In genomic region chr9:54764561-54765217, GRCm38 (mm10) we compare ENCODE assay signal across 8 mouse cellular contexts. TPM values are rescaled to one million over a fixed set of nuclear protein-coding genes. Genes with fewer than 3 reads are reported as not detected.
A peak's percentile ranks its signal among the peaks of the same experiment; 100 is the strongest.
DNase-seq lines count a peak whose midpoint lies in the region; ATAC-seq lines count a peak whose summit lies in the region.
"Had no signal": no experiment of that assay in that cellular context is flagged by ENCODE, and none has a peak within 500 bp of the region (broad histone marks: within the 10 kb centered on the region; RNA-seq: fewer than 3 reads in every experiment).

TSS of gene Crabp1 (plus strand) at chr9:54764748.

- no peaks in the 10 kb centered on the region for H3K36me3 ChIP-seq in lung, embryonic 15.5 days
- H3K36me3 ChIP-seq in midbrain, embryonic 13.5 days, result no peaks in the 10 kb centered on the region

- H3K9ac ChIP-seq in lung, embryonic 15.5 days, result no peak within 1 kb of the TSS
- H3K9ac ChIP-seq in midbrain, embryonic 13.5 days (replicated peaks), result peak within 1 kb of the TSS; percentile 46; the same call in 1 of the 2 replicates

- DNase-seq in lung, adult 18-20 months, result no peak
- DNase-seq in embryo, embryonic 10.5 days (ENCODE audit: low spot score), result peak; percentile 76
- DNase-seq in ovary, postnatal 14 days (ENCODE audit: low spot score), result no peak
- DNase-seq in ovary, postnatal 36 days (ENCODE audit: low spot score), result no peak

- H3K4me1 ChIP-seq in lung, embryonic 15.5 days, result peaks cover 20% of the 10 kb centered on the region
- peaks cover 31% of the 10 kb centered on the region for H3K4me1 ChIP-seq in midbrain, embryonic 13.5 days (replicated peaks)

- WGBS in lung, embryonic 15.5 days, result under 1% methylated on average over 43 of the region's 45 CpGs
- WGBS in midbrain, embryonic 13.5 days, result under 1% methylated on average over 43 of the region's 45 CpGs

- H3K4me3 ChIP-seq in lung, embryonic 15.5 days, result peak within 1 kb of the TSS; percentile 34
- H3K4me3 ChIP-seq in midbrain, embryonic 13.5 days (replicated peaks), result peak within 1 kb of the TSS; percentile 43
- H3K4me3 ChIP-seq: erythroblast, embryonic 14.5 days had no signal

- H3K27me3 ChIP-seq in lung, embryonic 15.5 days, result peaks cover 83% of the 10 kb centered on the region
- peaks cover 68% of the 10 kb centered on the region for H3K27me3 ChIP-seq in midbrain, embryonic 13.5 days

- peak within 1 kb of the TSS; percentile 65 for H3K4me2 ChIP-seq in lung, embryonic 15.5 days
- H3K4me2 ChIP-seq in midbrain, embryonic 13.5 days (replicated peaks), result peak within 1 kb of the TSS; percentile 68

- ATAC-seq in lung, embryonic 15.5 days (ENCODE audit: borderline replicate concordance, extremely low read depth, low FRiP score, low TSS enrichment), result peak; percentile 41; the same call in 1 of the 2 replicates
- peak; percentile 42 for ATAC-seq in granulocyte monocyte progenitor cell, adult 5-6 weeks (replicated peaks; ENCODE audit: poor library complexity, severe bottlenecking)
- ATAC-seq in midbrain, embryonic 13.5 days, result 0 out of 2 replicates have a peak, but pooled peaks have one; percentile 65

- H3K9me3 ChIP-seq in lung, embryonic 15.5 days, result no peaks in the 10 kb centered on the region
- H3K9me3 ChIP-seq in midbrain, embryonic 13.5 days, result no peaks in the 10 kb centered on the region

- no peak within 1 kb of the TSS for H3K27ac ChIP-seq in lung, embryonic 15.5 days
- no peak within 1 kb of the TSS for H3K27ac ChIP-seq in midbrain, embryonic 13.5 days

RNA-seq across cellular contexts. Expression of gene Crabp1, which starts in this region (rescaled TPM):
- 18.6 and 19.1 TPM in 2 replicates for polyA plus RNA-seq in lung, embryonic 15.5 days (2015; fragmentation: Nextera tagmentation; extraction: Ambion mirVana)
- not detected in 2 replicates for total RNA-seq in granulocyte monocyte progenitor cell, adult 5-6 weeks (2014; fragmentation: Nextera tagmentation)
- not detected in 2 replicates for total RNA-seq in granulocyte monocyte progenitor cell, adult 5-6 weeks (2017)
- 83.3 and 117 TPM in 2 replicates for polyA plus RNA-seq in midbrain, embryonic 13.5 days (2015; fragmentation: Nextera tagmentation; extraction: Ambion mirVana)
- polyA plus RNA-seq: erythroblast, embryonic 14.5 days had no signal

Comparison
In these comparisons a context has a peak if more than half of its experiments do, and no peak if none do; other contexts are left out.
1. Peak in ATAC-seq in granulocyte monocyte progenitor cell, adult 5-6 weeks; RNA of the gene not detected or under 1 TPM.